Mouse (Mus musculus): ENCODE results near the gene 1110051M20Rik. TPM values are rescaled to one million over a fixed set of nuclear protein-coding genes. Genes with fewer than 3 reads are reported as not detected.

Gene 1110051M20Rik
- polyA plus RNA-seq, 1 experiment from 2014 or later: 7.7 TPM

GRCm38 (mm10) chr2:91322490-91322889 lies 122.0 kb downstream of the 1110051M20Rik start:
- 27% methylated on average over 4 of the region's 4 CpGs for WGBS (ENCODE audit: insufficient replicate concordance)
- Histone ChIP-seq H3K4me2 (no peak overlapping the region), H3K36me3 (no peaks in the 10 kb centered on the region), H3K4me3 (replicated peaks) (no peak overlapping the region), H3K9me3 (replicated peaks) (no peaks in the 10 kb centered on the region), H3K27ac (no peak overlapping the region), H3K27me3 (no peaks in the 10 kb centered on the region), H3K4me1 (replicated peaks) (peaks cover 10% of the 10 kb centered on the region), H3K9ac (no peak overlapping the region)
- ATAC-seq (ENCODE audit: low read depth) (no peak), DNase-seq (no peak)

GRCm38 (mm10) chr2:91321923-91322322 lies 122.6 kb downstream of the 1110051M20Rik start:
- Histone ChIP-seq H3K4me2 (no peak overlapping the region), H3K4me1 (replicated peaks) (peaks cover 10% of the 10 kb centered on the region), H3K27ac (no peak overlapping the region), H3K36me3 (no peaks in the 10 kb centered on the region), H3K9me3 (replicated peaks) (no peaks in the 10 kb centered on the region), H3K27me3 (no peaks in the 10 kb centered on the region), H3K9ac (no peak overlapping the region), H3K4me3 (replicated peaks) (no peak overlapping the region)
- no peak for ATAC-seq (ENCODE audit: low read depth)
- no peak for DNase-seq
- 72% methylated on average over 2 of the region's 2 CpGs for WGBS (ENCODE audit: insufficient replicate concordance)

GRCm38 (mm10) chr2:91320559-91321529 lies 123.7 kb downstream of the 1110051M20Rik start:
- Histone ChIP-seq H3K9me3 (replicated peaks) (no peaks in the 10 kb centered on the region), H3K4me3 (replicated peaks) (no peak overlapping the region), H3K4me1 (replicated peaks) (peaks cover 10% of the 10 kb centered on the region), H3K27me3 (no peaks in the 10 kb centered on the region), H3K36me3 (no peaks in the 10 kb centered on the region), H3K4me2 (no peak overlapping the region), H3K9ac (no peak overlapping the region), H3K27ac (no peak overlapping the region)
- ATAC-seq (ENCODE audit: low read depth): no peak
- 52% methylated on average over 10 of the region's 10 CpGs for whole genome bisulfite sequencing (ENCODE audit: insufficient replicate concordance)
- no peak for DNase-seq

- H3K27ac ChIP-seq: no peak overlapping the region
- no peaks in the 10 kb centered on the region for H3K36me3 ChIP-seq
- ATAC-seq (ENCODE audit: low read depth): no peak
- 62% methylated on average over 7 of the region's 7 CpGs for WGBS (ENCODE audit: insufficient replicate concordance)
- H3K9me3 ChIP-seq (replicated peaks): no peaks in the 10 kb centered on the region
- H3K4me3 ChIP-seq (replicated peaks): no peak overlapping the region
- no peak overlapping the region for H3K4me2 ChIP-seq
- DNase-seq: no peak
- no peak overlapping the region for H3K9ac ChIP-seq
- no peaks in the 10 kb centered on the region for H3K4me1 ChIP-seq (replicated peaks)
- H3K27me3 ChIP-seq: no peaks in the 10 kb centered on the region
Measured at GRCm38 (mm10) chr2:91314184-91314583, 130.3 kb downstream of the 1110051M20Rik start.

GRCm38 (mm10) chr2:91312578-91313311 lies 131.8 kb downstream of the 1110051M20Rik start:
- 55% methylated on average over 10 of the region's 10 CpGs for WGBS (ENCODE audit: insufficient replicate concordance)
- no peaks in the 10 kb centered on the region for H3K4me1 ChIP-seq (replicated peaks)
- no peaks in the 10 kb centered on the region for H3K27me3 ChIP-seq
- no peak overlapping the region for H3K9ac ChIP-seq
- H3K4me2 ChIP-seq: no peak overlapping the region
- no peak overlapping the region for H3K4me3 ChIP-seq (replicated peaks)
- DNase-seq: no peak
- ATAC-seq (ENCODE audit: low read depth): no peak
- no peaks in the 10 kb centered on the region for H3K36me3 ChIP-seq
- no peaks in the 10 kb centered on the region for H3K9me3 ChIP-seq (replicated peaks)
- H3K27ac ChIP-seq: no peak overlapping the region

- Histone ChIP-seq H3K9ac (no peak overlapping the region), H3K9me3 (replicated peaks) (no peaks in the 10 kb centered on the region), H3K4me1 (replicated peaks) (no peaks in the 10 kb centered on the region), H3K4me2 (no peak overlapping the region), H3K4me3 (replicated peaks) (no peak overlapping the region), H3K27ac (no peak overlapping the region), H3K36me3 (no peaks in the 10 kb centered on the region), H3K27me3 (no peaks in the 10 kb centered on the region)
- DNase-seq (no peak), ATAC-seq (ENCODE audit: low read depth) (no peak)
- 61% methylated on average over 3 of the region's 3 CpGs for WGBS (ENCODE audit: insufficient replicate concordance)
Measured at GRCm38 (mm10) chr2:91309546-91309945, 135.0 kb downstream of the 1110051M20Rik start.

GRCm38 (mm10) chr2:91308680-91309079 lies 135.8 kb downstream of the 1110051M20Rik start:
- Histone ChIP-seq H3K9ac (no peak overlapping the region), H3K9me3 (replicated peaks) (no peaks in the 10 kb centered on the region), H3K4me1 (replicated peaks) (no peaks in the 10 kb centered on the region), H3K27ac (no peak overlapping the region), H3K27me3 (no peaks in the 10 kb centered on the region), H3K4me2 (no peak overlapping the region), H3K4me3 (replicated peaks) (no peak overlapping the region), H3K36me3 (no peaks in the 10 kb centered on the region)
- DNase-seq (no peak), ATAC-seq (ENCODE audit: low read depth) (no peak)
- WGBS (ENCODE audit: insufficient replicate concordance): 38% methylated on average over 5 of the region's 5 CpGs

GRCm38 (mm10) chr2:91306589-91306988 lies 137.9 kb downstream of the 1110051M20Rik start:
- H3K36me3 ChIP-seq: no peaks in the 10 kb centered on the region
- no peak overlapping the region for H3K9ac ChIP-seq
- no peaks in the 10 kb centered on the region for H3K27me3 ChIP-seq
- no peaks in the 10 kb centered on the region for H3K9me3 ChIP-seq (replicated peaks)
- no peak overlapping the region for H3K27ac ChIP-seq
- no peak overlapping the region for H3K4me3 ChIP-seq (replicated peaks)
- DNase-seq (no peak), ATAC-seq (ENCODE audit: low read depth) (no peak)
- H3K4me2 ChIP-seq: no peak overlapping the region
- H3K4me1 ChIP-seq (replicated peaks): no peaks in the 10 kb centered on the region; the same call in 1 of the 2 replicates

- no peaks in the 10 kb centered on the region; the same call in 1 of the 2 replicates for H3K4me1 ChIP-seq (replicated peaks)
- no peaks in the 10 kb centered on the region for H3K36me3 ChIP-seq
- no peak overlapping the region for H3K4me2 ChIP-seq
- no peak overlapping the region for H3K4me3 ChIP-seq (replicated peaks)
- H3K9ac ChIP-seq: no peak overlapping the region
- no peaks in the 10 kb centered on the region for H3K27me3 ChIP-seq
- H3K9me3 ChIP-seq (replicated peaks): no peaks in the 10 kb centered on the region
- no peak for DNase-seq
- no peak for ATAC-seq (ENCODE audit: low read depth)
- WGBS (ENCODE audit: insufficient replicate concordance): 80% methylated on average over 9 of the region's 9 CpGs
- H3K27ac ChIP-seq: no peak overlapping the region
Measured at GRCm38 (mm10) chr2:91305926-91306325, 138.6 kb downstream of the 1110051M20Rik start.

- 43% methylated on average over 3 of the region's 3 CpGs for WGBS (ENCODE audit: insufficient replicate concordance)
- H3K9me3 ChIP-seq (replicated peaks): no peaks in the 10 kb centered on the region
- ATAC-seq (ENCODE audit: low read depth): no peak
Measured at GRCm38 (mm10) chr2:91302845-91303244, 141.7 kb downstream of the 1110051M20Rik start.

GRCm38 (mm10) chr2:91301836-91302235 lies 142.7 kb downstream of the 1110051M20Rik start:
- H3K9ac ChIP-seq: no peak overlapping the region
- H3K9me3 ChIP-seq (replicated peaks): no peaks in the 10 kb centered on the region
- 59% methylated on average over 2 of the region's 2 CpGs for WGBS (ENCODE audit: insufficient replicate concordance)
- no peaks in the 10 kb centered on the region; the same call in 1 of the 2 replicates for H3K4me1 ChIP-seq (replicated peaks)
- ATAC-seq (ENCODE audit: low read depth) (no peak), DNase-seq (no peak)
- no peaks in the 10 kb centered on the region for H3K27me3 ChIP-seq
- no peaks in the 10 kb centered on the region for H3K36me3 ChIP-seq
- H3K4me2 ChIP-seq: no peak overlapping the region
- H3K27ac ChIP-seq: no peak overlapping the region
- H3K4me3 ChIP-seq (replicated peaks): no peak overlapping the region

More at GRCm38 (mm10) chr2:91302845-91303244, 141.7 kb downstream of the 1110051M20Rik start:
- Histone ChIP-seq H3K9ac (no peak overlapping the region), H3K36me3 (no peaks in the 10 kb centered on the region), H3K4me2 (no peak overlapping the region), H3K27me3 (no peaks in the 10 kb centered on the region), H3K4me1 (replicated peaks) (no peaks in the 10 kb centered on the region; the same call in 1 of the 2 replicates), H3K27ac (no peak overlapping the region), H3K4me3 (replicated peaks) (no peak overlapping the region)
- no peak for DNase-seq
